Mouse (Mus musculus): ENCODE data around the gene Mapk14. TPM values are rescaled to one million over a fixed set of nuclear protein-coding genes. Genes with fewer than 3 reads are reported as not detected.

Gene Mapk14
- polyA plus RNA-seq, 1 experiment from 2014 or later = 26.5 TPM

Other genes with a start within 250 kb of the Mapk14 start
- gene Fkbp5, start 173.8 kb upstream of the Mapk14 start, polyA plus RNA-seq (2014; fragmentation: Nextera tagmentation; extraction: Ambion mirVana) = 11.7 and 11.9 TPM in 2 replicates
- not detected in 2 replicates for gene Armc12, start 160.5 kb upstream of the Mapk14 start, polyA plus RNA-seq (2014; fragmentation: Nextera tagmentation; extraction: Ambion mirVana)
- not detected in 2 replicates for gene Clpsl2, start 141.9 kb upstream of the Mapk14 start, polyA plus RNA-seq (2014; fragmentation: Nextera tagmentation; extraction: Ambion mirVana)
- not detected in 2 replicates for gene Clps, start 130.6 kb upstream of the Mapk14 start, polyA plus RNA-seq (2014; fragmentation: Nextera tagmentation; extraction: Ambion mirVana)
- gene Lhfpl5, start 115.7 kb upstream of the Mapk14 start, polyA plus RNA-seq (2014; fragmentation: Nextera tagmentation; extraction: Ambion mirVana) = 3.9 and 4.5 TPM in 2 replicates
- gene Srpk1, start 68.6 kb upstream of the Mapk14 start, polyA plus RNA-seq (2014; fragmentation: Nextera tagmentation; extraction: Ambion mirVana) = 126 and 142 TPM in 2 replicates
- gene Slc26a8, start 1.1 kb upstream of the Mapk14 start, polyA plus RNA-seq (2014; fragmentation: Nextera tagmentation; extraction: Ambion mirVana) = 0.88 and 1.3 TPM in 2 replicates
- 0.52 and 0.61 TPM in 2 replicates for gene AC170998.1, start 34.8 kb downstream of the Mapk14 start, polyA plus RNA-seq (2014; fragmentation: Nextera tagmentation; extraction: Ambion mirVana)
- 0.57 and 0.67 TPM in 2 replicates for gene Mapk13, start 78.0 kb downstream of the Mapk14 start, polyA plus RNA-seq (2014; fragmentation: Nextera tagmentation; extraction: Ambion mirVana)
- 5.0 and 5.4 TPM in 2 replicates for gene Brpf3, start 109.8 kb downstream of the Mapk14 start, polyA plus RNA-seq (2014; fragmentation: Nextera tagmentation; extraction: Ambion mirVana)
- not detected in 2 replicates for gene Pnpla1, start 167.1 kb downstream of the Mapk14 start, polyA plus RNA-seq (2014; fragmentation: Nextera tagmentation; extraction: Ambion mirVana)
- gene 4930539E08Rik, start 224.0 kb downstream of the Mapk14 start, polyA plus RNA-seq (2014; fragmentation: Nextera tagmentation; extraction: Ambion mirVana) = 0.50 and 0.62 TPM in 2 replicates